Mouse (Mus musculus): ENCODE results near the gene Ms4a5. TPM values are rescaled to one million over a fixed set of nuclear protein-coding genes. Genes with fewer than 3 reads are reported as not detected.

Ms4a5 gene
- polyA plus RNA-seq (2012; rRNA removed; ENCODE audit: low replicate concordance): not detected in 2 replicates

GRCm38 (mm10) chr19:11283773-11284172 lies at the start of gene Ms4a5:
Ms4a5 (minus strand) TSS chr19:11283873.

GRCm38 (mm10) chr19:11314354-11314753 lies 30.7 kb upstream of the Ms4a5 start, which contains the start of gene Ms4a14:
Ms4a14 (minus strand) TSS chr19:11314454.

DNA sequence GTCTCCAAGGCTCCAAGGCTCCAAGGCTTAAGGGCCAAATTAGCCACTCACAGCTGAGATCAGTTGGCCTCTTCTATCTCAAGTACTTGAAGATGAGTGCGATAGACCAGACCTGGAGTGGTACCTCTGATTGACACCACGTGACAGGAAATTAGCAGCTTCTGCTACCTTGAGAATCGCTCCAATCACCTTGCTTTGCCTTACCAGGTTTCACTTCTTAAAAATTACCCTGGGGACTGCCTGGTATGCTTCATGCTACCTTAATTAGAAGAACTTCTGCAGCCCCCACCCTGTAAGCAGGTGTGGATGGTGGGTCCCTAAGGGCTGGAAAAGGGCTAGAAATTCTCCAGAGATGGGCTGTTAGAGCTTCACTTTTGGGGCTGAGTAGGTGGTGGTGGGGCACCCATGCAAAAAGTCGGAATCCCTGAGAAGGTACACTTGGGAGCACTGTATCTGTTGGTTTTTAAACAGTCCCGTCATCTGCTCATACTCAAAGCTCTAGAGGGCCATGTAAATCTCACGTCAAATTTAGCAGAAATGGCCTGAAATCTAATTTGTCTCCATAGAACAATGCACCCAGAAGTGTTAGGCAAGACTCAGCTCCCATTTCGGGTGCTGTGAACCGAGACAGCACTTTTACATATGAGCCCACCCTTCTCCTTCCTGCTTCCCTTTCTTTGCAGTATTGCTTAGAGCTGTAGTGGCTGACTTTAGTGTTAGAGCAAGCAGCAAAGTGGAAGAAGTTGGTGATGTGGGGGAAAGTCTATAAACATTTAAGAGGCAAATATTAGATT lies 17.4 kb downstream of the Ms4a5 start, which contains the start of gene Ms4a1:
Gene Ms4a1 (minus strand): TSS at position 190 of the 794 bp plus-strand sequence.

DNA sequence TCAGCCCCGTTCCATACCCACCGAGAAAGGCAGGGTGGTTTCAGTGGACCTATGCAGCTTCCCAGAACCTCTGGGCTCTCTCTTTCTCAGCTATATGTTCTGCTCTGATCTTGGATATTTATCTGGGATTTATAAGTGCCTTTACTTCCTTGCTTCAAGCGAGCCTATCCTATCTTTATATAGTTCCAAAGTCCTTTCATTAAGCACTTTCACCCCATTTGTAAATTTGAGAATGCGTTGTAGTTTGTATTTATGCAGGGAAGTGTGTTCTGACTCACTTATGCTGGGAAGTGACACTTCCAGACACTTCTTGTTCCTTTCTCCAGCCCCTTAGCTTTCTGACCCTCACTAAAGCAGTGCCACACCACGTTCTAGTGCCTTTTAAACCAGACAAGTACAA lies 51.3 kb downstream of the Ms4a5 start, which contains the start of gene Ms4a12:
Gene Ms4a12 (minus strand): TSS at position 101 of the 400 bp plus-strand sequence.

Other genes starting within 250 kb of the Ms4a5 start
- 4.3 and 6.3 TPM in 2 replicates for gene Ms4a8a, start 202.8 kb downstream of the Ms4a5 start, polyA plus RNA-seq (2012; rRNA removed; ENCODE audit: low replicate concordance)
- gene 1700017D01Rik, start 153.0 kb downstream of the Ms4a5 start, polyA plus RNA-seq (2012; rRNA removed; ENCODE audit: low replicate concordance): not detected in 2 replicates
- gene 1700025F22Rik, start 118.6 kb downstream of the Ms4a5 start, polyA plus RNA-seq (2012; rRNA removed; ENCODE audit: low replicate concordance): not detected in 2 replicates
- gene Ms4a13, start 87.1 kb downstream of the Ms4a5 start, polyA plus RNA-seq (2012; rRNA removed; ENCODE audit: low replicate concordance): not detected in 2 replicates
- gene Ms4a12, start 51.4 kb downstream of the Ms4a5 start, polyA plus RNA-seq (2012; rRNA removed; ENCODE audit: low replicate concordance): not detected in 2 replicates
- 0.10 and 0.34 TPM in 2 replicates for gene Ms4a1, start 17.6 kb downstream of the Ms4a5 start, polyA plus RNA-seq (2012; rRNA removed; ENCODE audit: low replicate concordance)
- gene Ms4a14, start 30.6 kb upstream of the Ms4a5 start, polyA plus RNA-seq (2012; rRNA removed; ENCODE audit: low replicate concordance): 0.90 and 0.93 TPM in 2 replicates
- 3.7 and 19.3 TPM in 2 replicates for gene Ms4a7, start 52.3 kb upstream of the Ms4a5 start, polyA plus RNA-seq (2012; rRNA removed; ENCODE audit: low replicate concordance)
- gene Ms4a4a, start 91.7 kb upstream of the Ms4a5 start, polyA plus RNA-seq (2012; rRNA removed; ENCODE audit: low replicate concordance): 1.6 and 3.1 TPM in 2 replicates
- 0.42 and 4.8 TPM in 2 replicates for gene Ms4a4c, start 120.9 kb upstream of the Ms4a5 start, polyA plus RNA-seq (2012; rRNA removed; ENCODE audit: low replicate concordance)
- 4.2 and 6.2 TPM in 2 replicates for gene Ms4a4b, start 159.7 kb upstream of the Ms4a5 start, polyA plus RNA-seq (2012; rRNA removed; ENCODE audit: low replicate concordance)
- gene Ms4a6c, start 185.5 kb upstream of the Ms4a5 start, polyA plus RNA-seq (2012; rRNA removed; ENCODE audit: low replicate concordance): 7.5 and 13.0 TPM in 2 replicates
- gene Gm8369, start 202.1 kb upstream of the Ms4a5 start, polyA plus RNA-seq (2012; rRNA removed; ENCODE audit: low replicate concordance): 0.57 and 0.98 TPM in 2 replicates
- 7.5 and 10.6 TPM in 2 replicates for gene Ms4a6b, start 232.6 kb upstream of the Ms4a5 start, polyA plus RNA-seq (2012; rRNA removed; ENCODE audit: low replicate concordance)